Mouse (Mus musculus) limb, embryonic 13.5 days (tissue): Measurements from ENCODE around the gene Taf9b. TPM values are rescaled to one million over a fixed set of nuclear protein-coding genes. Genes with fewer than 3 reads are reported as not detected.

Source experiments
- ATAC-seq: fragments of 200-750 bp; cut with Nextera tagmentation; 2 replicates; pipeline ENCODE4 v1.8.0; 2017; ENCODE audit warnings: low read depth, moderate number of reproducible peaks, moderate TSS enrichment; ENCODE audit not compliant: low FRiP score
- H3K27ac ChIP-seq: fragments of 300-500 bp; sonication (generic); 2 replicates; pipeline ENCODE4 v1.5.1; 2015; ENCODE audit warnings: inconsistent platforms, mild to moderate bottlenecking, moderate library complexity
- H3K27me3 ChIP-seq: fragments of 300-500 bp; sonication (generic); 2 replicates; pipeline ENCODE4 v1.6.1; 2015; ENCODE audit warnings: mild to moderate bottlenecking, inconsistent platforms
- H3K36me3 ChIP-seq: fragments of 300-500 bp; sonication (generic); 2 replicates; pipeline ENCODE4 v1.6.1; 2015; ENCODE audit warnings: inconsistent platforms, mild to moderate bottlenecking, moderate library complexity
- H3K4me1 ChIP-seq: fragments of 300-500 bp; sonication (generic); 2 replicates; pipeline ENCODE4 v1.6.1; 2015; ENCODE audit warnings: inconsistent platforms
- H3K4me2 ChIP-seq: fragments of 300-500 bp; sonication (generic); replicated peaks from 2 replicates; pipeline ENCODE4 v1.6.1; 2015; ENCODE audit warnings: inconsistent platforms, mild to moderate bottlenecking, moderate library complexity
- H3K4me3 ChIP-seq: fragments of 300-500 bp; sonication (generic); 2 replicates; pipeline ENCODE4 v1.5.1; 2015; ENCODE audit warnings: moderate library complexity, mild to moderate bottlenecking, inconsistent platforms
- H3K9ac ChIP-seq: fragments of 300-500 bp; sonication (generic); 2 replicates; pipeline ENCODE4 v1.6.1; 2015; ENCODE audit warnings: mild to moderate bottlenecking, inconsistent platforms
- H3K9me3 ChIP-seq: fragments of 300-500 bp; sonication (generic); 2 replicates; pipeline ENCODE4 v1.6.1; 2016; ENCODE audit warnings: inconsistent platforms
- WGBS: fragments of 180-500 bp; shearing (Covaris S2); methylation state at CpG from one replicate; pipeline ENCODE4 v1.1.7; 2015; 5-methylcytosine and 5-hydroxymethylcytosine counted together
- polyA plus RNA-seq: library from polyadenylated mRNA; unstranded; fragments of >200 nt; fragmentation: Nextera tagmentation; extraction: Ambion mirVana; gene quantifications from 2 replicates; pipeline ENCODE4 v1.2.1, GENCODE M21; 2015

The Taf9b gene
- polyA plus RNA-seq, 1 experiment from 2014 or later = 9.3 TPM

DNA sequence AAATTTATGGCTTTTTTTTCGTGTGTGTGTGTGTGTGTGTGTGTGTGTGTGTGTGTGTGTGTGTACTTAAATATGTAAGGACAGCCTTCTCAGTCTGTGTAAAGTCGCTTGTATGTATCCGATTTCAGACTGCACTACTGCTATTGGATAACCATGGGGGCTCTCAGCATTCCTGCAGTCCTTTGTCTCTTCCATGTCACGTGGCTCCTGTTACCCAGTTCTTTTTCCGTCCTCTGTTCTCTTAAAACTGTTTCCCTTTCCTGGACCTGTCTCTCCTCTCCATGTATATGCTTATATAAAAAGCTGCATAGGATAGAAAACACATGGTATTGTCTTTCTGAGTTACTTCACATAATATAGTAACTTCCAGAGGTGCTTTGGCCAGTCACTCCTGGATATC is 35.3 kb downstream of the Taf9b start:
- WGBS = 19% methylated on average over 5 of the region's 5 CpGs
- peak overlapping the region; percentile 92 for H3K27ac ChIP-seq
- H3K9me3 ChIP-seq = no peaks in the 10 kb centered on the region
- peak overlapping the region; percentile 52 for H3K4me2 ChIP-seq
- H3K36me3 ChIP-seq = no peaks in the 10 kb centered on the region; the same call in 1 of the 2 replicates
- ATAC-seq = peak; percentile 67
- no peak overlapping the region for H3K9ac ChIP-seq
- peaks cover 20% of the 10 kb centered on the region for H3K4me1 ChIP-seq
- H3K4me3 ChIP-seq = no peak overlapping the region
- H3K27me3 ChIP-seq = peaks cover 8% of the 10 kb centered on the region; the same call in 1 of the 2 replicates

GRCm38 (mm10) chrX:106184279-106184678 is 36.7 kb downstream of the Taf9b start:
- Histone ChIP-seq H3K27ac (no peak overlapping the region), H3K27me3 (peaks cover 8% of the 10 kb centered on the region; the same call in 1 of the 2 replicates), H3K4me1 (peaks cover 13% of the 10 kb centered on the region), H3K9ac (no peak overlapping the region), H3K9me3 (no peaks in the 10 kb centered on the region), H3K4me2 (no peak overlapping the region), H3K36me3 (no peaks in the 10 kb centered on the region), H3K4me3 (no peak overlapping the region)
- 48% methylated on average over 4 of the region's 4 CpGs for WGBS
- no peak for ATAC-seq

DNA sequence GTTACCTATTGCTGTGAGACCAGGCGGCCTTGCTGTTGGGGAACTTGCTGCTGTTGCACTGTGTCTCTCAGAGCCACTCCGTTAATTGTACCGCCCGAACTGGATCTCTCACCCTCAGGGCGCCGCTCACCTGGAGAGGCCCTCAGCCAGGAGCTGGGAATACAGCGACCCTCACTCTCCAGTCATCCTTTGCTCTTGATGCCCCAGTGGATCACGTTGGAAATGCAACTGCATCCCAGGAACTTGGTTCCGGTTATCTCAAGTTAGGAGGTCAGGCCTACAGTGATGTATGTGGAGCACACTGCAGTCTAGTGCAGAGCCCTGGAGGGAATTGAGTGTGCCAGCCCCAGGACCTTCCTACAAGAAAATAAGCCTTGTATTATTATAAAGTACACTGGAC is 44.6 kb downstream of the Taf9b start:
- WGBS = 52% methylated on average over 9 of the region's 9 CpGs
- H3K4me1 ChIP-seq = no peaks in the 10 kb centered on the region

DNA sequence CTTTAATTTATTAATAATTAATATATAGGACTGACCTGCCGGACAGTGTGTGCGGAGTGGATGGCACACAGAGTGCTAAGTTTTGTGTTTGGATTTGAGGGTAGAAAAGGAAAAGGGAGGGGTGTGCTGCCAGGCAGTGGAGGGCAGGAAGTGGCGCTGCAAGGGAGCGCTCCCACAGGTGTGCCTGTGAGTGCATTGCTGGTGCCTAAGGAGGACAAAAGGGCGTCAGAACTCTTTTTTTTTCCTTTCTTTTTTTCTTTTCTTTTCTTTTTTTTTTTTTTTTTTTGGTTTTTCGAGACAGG is 49.2 kb downstream of the Taf9b start:
- H3K36me3 ChIP-seq = no peaks in the 10 kb centered on the region
- H3K4me1 ChIP-seq = no peaks in the 10 kb centered on the region
- H3K27ac ChIP-seq = no peak overlapping the region
- no peak for ATAC-seq
- WGBS = 61% methylated on average over 5 of the region's 6 CpGs
- H3K9me3 ChIP-seq = no peaks in the 10 kb centered on the region
- no peak overlapping the region for H3K9ac ChIP-seq
- no peak overlapping the region for H3K4me3 ChIP-seq
- H3K27me3 ChIP-seq = no peaks in the 10 kb centered on the region
- peak overlapping the region; percentile 48 for H3K4me2 ChIP-seq

More for the DNA sequence above, 44.6 kb downstream of the Taf9b start:
- H3K9me3 ChIP-seq = no peaks in the 10 kb centered on the region
- no peaks in the 10 kb centered on the region for H3K27me3 ChIP-seq
- H3K4me2 ChIP-seq = no peak overlapping the region
- H3K4me3 ChIP-seq = no peak overlapping the region
- no peak overlapping the region for H3K9ac ChIP-seq
- no peaks in the 10 kb centered on the region for H3K36me3 ChIP-seq
- no peak for ATAC-seq
- H3K27ac ChIP-seq = no peak overlapping the region

DNA sequence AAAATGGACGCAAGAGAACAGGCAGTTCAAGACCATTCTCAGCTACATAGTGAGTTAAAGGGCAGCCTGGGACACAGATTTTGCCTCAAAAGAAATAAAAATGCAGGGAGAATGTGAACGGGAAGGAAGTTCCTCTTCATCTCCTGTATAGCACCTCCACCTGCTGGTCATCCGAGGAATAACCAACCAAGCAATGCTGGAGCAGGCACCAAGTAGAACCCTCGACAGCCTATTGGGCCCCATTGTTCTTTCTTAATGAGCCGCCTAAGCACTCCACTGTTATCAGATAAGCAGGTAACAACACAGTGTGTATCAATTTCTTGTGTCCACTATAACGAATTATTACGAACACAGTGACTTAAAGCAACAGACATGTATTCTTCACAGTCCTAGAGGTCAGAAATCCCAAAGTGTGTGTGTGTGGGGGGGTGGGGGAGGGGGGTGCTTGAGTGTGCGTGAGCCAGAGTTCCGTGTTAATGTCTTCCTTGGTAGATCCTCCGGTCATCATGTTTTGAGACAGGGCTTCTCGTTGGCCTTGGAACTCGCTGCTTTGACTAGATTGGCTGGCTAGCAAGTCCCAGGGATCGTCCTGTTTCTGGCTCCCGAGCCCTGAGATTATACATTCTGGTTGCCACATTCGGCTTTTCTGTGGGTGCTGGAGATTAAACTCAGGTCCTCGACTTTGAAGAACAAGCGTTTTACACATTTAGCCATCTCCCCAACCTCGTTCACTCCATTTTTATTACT is 49.7 kb downstream of the Taf9b start:
- 24% methylated on average over 18 of the region's 18 CpGs for WGBS
- Histone ChIP-seq H3K4me1 (no peaks in the 10 kb centered on the region), H3K27ac (no peak overlapping the region), H3K9ac (no peak overlapping the region), H3K36me3 (no peaks in the 10 kb centered on the region), H3K27me3 (no peaks in the 10 kb centered on the region), H3K4me2 (peak overlapping the region; percentile 48), H3K9me3 (no peaks in the 10 kb centered on the region), H3K4me3 (peak overlapping the region; percentile 27)
- peak; percentile 82 for ATAC-seq

DNA sequence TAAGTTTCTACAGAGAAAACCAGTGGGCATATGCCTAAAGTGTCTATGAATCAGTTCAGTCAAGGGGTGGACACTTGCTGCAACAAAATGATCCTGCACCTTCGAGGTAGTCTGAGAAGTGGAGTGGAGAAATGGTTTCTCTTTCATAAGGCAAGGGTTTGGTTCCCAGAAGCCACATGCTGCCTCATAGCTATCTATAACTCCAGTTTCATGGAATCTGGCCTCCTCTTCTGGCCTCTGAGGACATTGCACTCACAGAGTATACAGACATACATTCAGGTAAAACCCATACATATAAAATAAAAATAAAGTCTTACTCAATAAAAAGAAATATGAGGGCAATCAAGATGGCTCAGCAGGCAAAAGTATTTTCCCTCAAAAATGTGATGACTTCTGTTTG is 55.9 kb downstream of the Taf9b start:
- H3K4me2 ChIP-seq = no peak overlapping the region
- WGBS = 75% methylated on average over 1 of the region's 1 CpGs
- H3K36me3 ChIP-seq = no peaks in the 10 kb centered on the region
- ATAC-seq = no peak
- H3K4me3 ChIP-seq = no peak overlapping the region
- H3K27me3 ChIP-seq = no peaks in the 10 kb centered on the region
- H3K9ac ChIP-seq = no peak overlapping the region
- no peaks in the 10 kb centered on the region for H3K9me3 ChIP-seq
- no peak overlapping the region for H3K27ac ChIP-seq
- H3K4me1 ChIP-seq = no peaks in the 10 kb centered on the region

DNA sequence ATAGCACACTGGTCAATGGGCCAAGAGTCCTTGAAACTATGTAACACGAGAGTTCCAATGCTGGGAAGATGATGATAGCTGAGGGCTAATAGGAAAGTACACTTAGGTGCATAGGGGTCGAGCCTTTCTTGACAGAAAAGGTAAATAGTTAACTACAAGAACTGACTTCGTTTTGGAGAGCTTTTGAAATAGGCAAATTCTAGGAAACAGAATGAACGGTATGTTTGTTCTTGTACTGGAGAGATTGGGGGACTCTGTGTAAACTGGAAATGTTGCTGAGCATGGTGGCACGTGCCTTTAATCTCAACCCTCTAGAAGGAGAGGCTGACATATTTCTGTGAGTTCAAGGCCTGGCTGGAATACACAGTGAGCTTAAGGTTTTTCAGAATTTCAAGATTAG is 56.4 kb downstream of the Taf9b start:
- H3K27ac ChIP-seq = no peak overlapping the region

GRCm38 (mm10) chrX:106163995-106164394 is 57.0 kb downstream of the Taf9b start:
- ATAC-seq = no peak
- Histone ChIP-seq H3K4me2 (no peak overlapping the region), H3K4me1 (no peaks in the 10 kb centered on the region), H3K27me3 (no peaks in the 10 kb centered on the region), H3K36me3 (no peaks in the 10 kb centered on the region), H3K4me3 (no peak overlapping the region), H3K9me3 (no peaks in the 10 kb centered on the region), H3K27ac (no peak overlapping the region), H3K9ac (no peak overlapping the region)
- WGBS = 52% methylated on average over 5 of the region's 5 CpGs

More for the DNA sequence above, 56.4 kb downstream of the Taf9b start:
- ATAC-seq = no peak
- no peaks in the 10 kb centered on the region for H3K9me3 ChIP-seq
- no peak overlapping the region for H3K4me2 ChIP-seq
- no peaks in the 10 kb centered on the region for H3K4me1 ChIP-seq
- no peak overlapping the region for H3K9ac ChIP-seq
- H3K36me3 ChIP-seq = no peaks in the 10 kb centered on the region
- no peaks in the 10 kb centered on the region for H3K27me3 ChIP-seq
- H3K4me3 ChIP-seq = no peak overlapping the region
- 80% methylated on average over 5 of the region's 5 CpGs for WGBS

Other genes starting within 250 kb of the Taf9b start
- gene Magt1, start 209.3 kb downstream of the Taf9b start, polyA plus RNA-seq = 66.6 and 73.4 TPM in 2 replicates
- gene Cox7b, start 205.5 kb downstream of the Taf9b start, polyA plus RNA-seq = 357 and 372 TPM in 2 replicates
- gene Atp7a, start 193.9 kb downstream of the Taf9b start, polyA plus RNA-seq = 30.4 and 36.7 TPM in 2 replicates
- 0.52 and 0.57 TPM in 2 replicates for gene Tlr13, start 78.0 kb downstream of the Taf9b start, polyA plus RNA-seq
- gene Pgk1, start 34.1 kb downstream of the Taf9b start, polyA plus RNA-seq = 351 and 362 TPM in 2 replicates
- not detected in 2 replicates for gene Fnd3c2, start 34.2 kb upstream of the Taf9b start, polyA plus RNA-seq